Mouse (Mus musculus) midbrain, embryonic 11.5 days (tissue): ENCODE data around the gene Sh3bp5. TPM values are rescaled to one million over a fixed set of nuclear protein-coding genes. Genes with fewer than 3 reads are reported as not detected.
A peak's percentile ranks its signal among the peaks of the same experiment; 100 is the strongest.
"Not testable (repeated sequence)": the region's sequence is repeated elsewhere in the genome, so short reads cannot be mapped to it uniquely, and the experiment has no call there.

ENCODE experiments used
- ATAC-seq: fragments of 200-750 bp; cut with Nextera tagmentation; 2 replicates; pipeline ENCODE4 v1.8.0; 2017; ENCODE audit warnings: moderate TSS enrichment, moderate library complexity; ENCODE audit not compliant: low FRiP score
- DNase-seq: peaks from one replicate; pipeline ENCODE4 v3.0.0; 2015; ENCODE audit warnings: low spot score; ENCODE audit errors: missing footprints
- H3K27ac ChIP-seq: fragments of 300-500 bp; sonication (generic); 2 replicates; pipeline ENCODE4 v1.5.1; 2014; ENCODE audit warnings: low read depth, low read length
- H3K27me3 ChIP-seq: fragments of 300-500 bp; sonication (generic); 2 replicates; pipeline ENCODE4 v1.6.1; 2014; ENCODE audit warnings: mild to moderate bottlenecking, low read length, moderate library complexity, mixed read lengths; ENCODE audit not compliant: control insufficient read depth, insufficient read depth
- H3K36me3 ChIP-seq: fragments of 300-500 bp; sonication (generic); 2 replicates; pipeline ENCODE4 v1.6.1; 2014; ENCODE audit warnings: mild to moderate bottlenecking, low read length, moderate library complexity, mixed read lengths; ENCODE audit not compliant: control insufficient read depth, insufficient read depth
- H3K4me1 ChIP-seq: fragments of 300-500 bp; sonication (generic); 2 replicates; pipeline ENCODE4 v1.6.1; 2014; ENCODE audit warnings: low read length; ENCODE audit not compliant: control insufficient read depth, insufficient read depth
- H3K4me2 ChIP-seq: fragments of 300-500 bp; sonication (generic); 2 replicates; pipeline ENCODE4 v1.6.1; 2014; ENCODE audit warnings: mild to moderate bottlenecking, moderate library complexity
- H3K4me3 ChIP-seq: fragments of 300-500 bp; sonication (generic); 2 replicates; pipeline ENCODE4 v1.5.1; 2014; ENCODE audit warnings: low read depth, low read length
- H3K9ac ChIP-seq: fragments of 300-500 bp; sonication (generic); 2 replicates; pipeline ENCODE4 v1.6.1; 2014; ENCODE audit warnings: low read length
- H3K9me3 ChIP-seq: fragments of 300-500 bp; sonication (generic); 2 replicates; pipeline ENCODE4 v1.6.1; 2016; ENCODE audit warnings: low read length; ENCODE audit not compliant: control insufficient read depth
- WGBS: fragments of 180-500 bp; shearing (Covaris S2); extraction: QIAGEN DNeasy Blood & Tissue Kit; methylation state at CpG from one replicate; pipeline ENCODE4 v1.1.7; 2014; 5-methylcytosine and 5-hydroxymethylcytosine counted together
- polyA plus RNA-seq: library from polyadenylated mRNA; unstranded; fragments of >200 nt; fragmentation: Nextera tagmentation; extraction: Ambion mirVana; gene quantifications from 2 replicates; pipeline ENCODE4 v1.2.1, GENCODE M21; 2014

The Sh3bp5 gene
- 15.3 and 15.8 TPM in 2 replicates for polyA plus RNA-seq

GRCm38 (mm10) chr14:31435930-31436693 lies at the start of gene Sh3bp5:
Sh3bp5 (minus strand) TSS chr14:31436078.
- 8% methylated on average over 48 of the region's 49 CpGs for WGBS
- Histone ChIP-seq H3K4me3 (peak within 1 kb of the TSS; percentile 56), H3K27me3 (peaks cover 5% of the 10 kb centered on the region), H3K27ac (peak within 1 kb of the TSS; percentile 4; the same call in 1 of the 2 replicates), H3K36me3 (no peaks in the 10 kb centered on the region), H3K4me1 (no peaks in the 10 kb centered on the region; the same call in 1 of the 2 replicates), H3K9ac (peak within 1 kb of the TSS; percentile 70), H3K4me2 (peak within 1 kb of the TSS; percentile 96), H3K9me3 (no peaks in the 10 kb centered on the region)
- DNase-seq (peak; percentile 100), ATAC-seq (peak; percentile 97)

- Histone ChIP-seq H3K9ac (no peak overlapping the region), H3K4me3 (no peak overlapping the region), H3K27ac (no peak overlapping the region), H3K9me3 (no peaks in the 10 kb centered on the region), H3K4me1 (no peaks in the 10 kb centered on the region), H3K4me2 (no peak overlapping the region), H3K27me3 (no peaks in the 10 kb centered on the region), H3K36me3 (peaks cover 35% of the 10 kb centered on the region)
- no peak for DNase-seq
- 91% methylated on average over 5 of the region's 5 CpGs for WGBS
- ATAC-seq: no peak
These were observed 46.5 kb upstream of the Sh3bp5 start for GRCm38 (mm10) chr14:31482417-31482816.

DNA sequence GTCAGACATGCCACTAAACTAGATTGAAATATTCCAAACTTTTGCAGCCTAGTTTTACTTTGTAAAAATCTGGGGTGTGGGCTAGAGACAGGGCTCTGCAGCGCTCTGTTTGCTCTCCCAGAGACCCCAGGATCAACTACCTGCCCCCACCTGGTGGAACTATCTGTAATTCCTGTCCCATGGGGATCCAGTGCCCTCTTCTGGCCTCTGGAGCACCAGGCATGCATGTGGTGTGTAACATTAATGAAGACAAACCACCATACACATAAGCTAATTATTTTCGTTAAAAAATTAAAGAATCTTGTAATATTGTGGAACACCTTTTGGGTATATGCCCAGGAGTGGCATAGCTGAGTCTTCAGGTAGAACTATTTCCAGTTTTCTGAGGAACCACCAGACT lies 37.4 kb upstream of the Sh3bp5 start:
- DNase-seq: no peak
- no peaks in the 10 kb centered on the region for H3K9me3 ChIP-seq
- 80% methylated on average over 2 of the region's 2 CpGs for WGBS
- H3K36me3 ChIP-seq: no peaks in the 10 kb centered on the region
- H3K4me2 ChIP-seq: no peak overlapping the region
- H3K4me3 ChIP-seq: no peak overlapping the region
- H3K27ac ChIP-seq: no peak overlapping the region
- H3K9ac ChIP-seq: no peak overlapping the region
- H3K4me1 ChIP-seq: no peaks in the 10 kb centered on the region
- no peaks in the 10 kb centered on the region for H3K27me3 ChIP-seq
- ATAC-seq: no peak

DNA sequence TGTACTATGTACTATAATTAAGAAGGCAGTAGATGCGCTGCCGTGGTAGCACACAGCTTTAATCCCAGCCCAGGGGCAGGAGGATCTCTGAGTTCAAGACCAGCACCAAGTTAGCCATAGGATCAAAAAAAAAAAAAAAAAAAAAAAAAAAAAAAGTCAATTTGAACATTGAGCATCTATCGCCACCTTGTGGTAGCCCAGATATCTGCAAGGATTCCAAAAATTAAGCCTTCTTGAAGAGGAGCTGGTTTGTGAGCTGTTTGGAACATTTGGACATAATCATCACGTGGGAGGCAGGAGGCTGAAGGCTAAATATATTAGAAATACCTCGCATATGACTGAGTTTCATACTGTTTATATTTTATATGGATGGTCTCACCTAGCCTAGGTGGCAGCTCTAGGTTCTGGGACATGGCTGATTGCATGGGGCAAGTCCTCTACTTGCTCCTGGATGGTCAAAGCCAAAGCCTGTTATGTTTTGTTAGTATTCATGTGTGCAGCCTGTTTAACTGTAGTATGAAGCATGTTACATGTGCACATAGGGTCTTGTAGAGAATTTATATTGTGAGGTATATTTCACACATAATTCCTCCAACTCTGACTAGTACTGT lies 36.7 kb upstream of the Sh3bp5 start:
- Histone ChIP-seq H3K9me3 (no peaks in the 10 kb centered on the region), H3K36me3 (no peaks in the 10 kb centered on the region), H3K4me3 (no peak overlapping the region), H3K27me3 (no peaks in the 10 kb centered on the region), H3K9ac (no peak overlapping the region), H3K4me1 (no peaks in the 10 kb centered on the region), H3K27ac (no peak overlapping the region), H3K4me2 (no peak overlapping the region)
- WGBS: 9% methylated on average over 5 of the region's 5 CpGs
- DNase-seq: peak; percentile 97
- ATAC-seq: no peak

DNA sequence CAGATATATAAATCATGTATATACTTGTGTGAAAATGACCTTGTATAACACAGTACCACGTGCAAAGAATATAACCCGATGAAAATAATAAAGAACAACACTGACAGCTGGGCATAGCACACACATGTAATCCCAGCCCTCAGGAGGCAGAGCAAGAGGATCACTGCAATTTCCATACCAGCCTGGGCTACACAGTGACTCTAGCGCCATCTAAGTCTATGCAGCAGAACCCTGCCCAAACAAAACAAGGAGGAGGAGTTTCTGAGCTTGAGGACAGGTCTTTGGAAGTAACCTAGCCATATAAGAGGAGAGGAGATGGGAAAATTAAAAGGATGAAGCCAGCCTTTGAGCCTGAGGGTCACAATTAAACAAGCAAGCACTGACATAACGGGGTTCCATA lies 33.8 kb upstream of the Sh3bp5 start:
- H3K4me1 ChIP-seq: no peaks in the 10 kb centered on the region
- no peak overlapping the region for H3K9ac ChIP-seq
- no peaks in the 10 kb centered on the region for H3K27me3 ChIP-seq
- ATAC-seq (no peak), DNase-seq (no peak)
- no peak overlapping the region for H3K4me2 ChIP-seq
- no peaks in the 10 kb centered on the region for H3K36me3 ChIP-seq
- H3K27ac ChIP-seq: no peak overlapping the region
- no peak overlapping the region for H3K4me3 ChIP-seq
- no peaks in the 10 kb centered on the region for H3K9me3 ChIP-seq
- WGBS: 60% methylated on average over 4 of the region's 4 CpGs

GRCm38 (mm10) chr14:31464176-31464575 lies 28.3 kb upstream of the Sh3bp5 start:
- Histone ChIP-seq H3K4me1 (no peaks in the 10 kb centered on the region), H3K9me3 (no peaks in the 10 kb centered on the region), H3K36me3 (no peaks in the 10 kb centered on the region), H3K27ac (no peak overlapping the region), H3K9ac (no peak overlapping the region), H3K4me3 (no peak overlapping the region), H3K4me2 (no peak overlapping the region), H3K27me3 (no peaks in the 10 kb centered on the region)
- no peak for ATAC-seq
- DNase-seq: no peak
- WGBS: 50% methylated on average over 8 of the region's 8 CpGs

DNA sequence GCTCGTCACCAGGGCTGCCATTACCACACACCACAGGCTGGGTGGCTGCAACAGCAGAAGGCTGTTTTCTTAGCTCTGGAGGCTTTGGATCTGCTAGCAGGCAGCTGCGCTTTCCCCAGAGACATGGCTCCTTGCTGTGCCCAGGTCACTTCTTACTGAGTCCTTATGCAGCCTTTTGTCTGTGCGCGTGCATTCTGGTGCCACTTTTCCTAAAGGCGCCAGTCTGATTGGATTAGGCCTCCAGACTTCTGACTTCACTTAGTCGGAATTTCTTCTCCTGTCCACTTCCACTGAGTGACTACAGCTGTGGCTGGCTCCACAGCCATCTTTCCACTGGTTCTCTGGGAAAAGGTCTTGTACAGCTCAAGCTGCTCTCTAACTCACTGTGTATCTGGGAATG lies 27.0 kb upstream of the Sh3bp5 start:
- no peak overlapping the region for H3K27ac ChIP-seq
- no peak overlapping the region for H3K4me2 ChIP-seq
- H3K36me3 ChIP-seq: no peaks in the 10 kb centered on the region
- no peaks in the 10 kb centered on the region for H3K9me3 ChIP-seq
- H3K4me3 ChIP-seq: no peak overlapping the region
- no peak overlapping the region for H3K9ac ChIP-seq
- WGBS: 65% methylated on average over 6 of the region's 6 CpGs
- ATAC-seq (no peak), DNase-seq (no peak)
- H3K4me1 ChIP-seq: no peaks in the 10 kb centered on the region
- no peaks in the 10 kb centered on the region for H3K27me3 ChIP-seq

- H3K4me3 ChIP-seq, H3K9me3 ChIP-seq, H3K4me1 ChIP-seq, ATAC-seq, H3K9ac ChIP-seq, H3K36me3 ChIP-seq, H3K27ac ChIP-seq, H3K27me3 ChIP-seq, DNase-seq, H3K4me2 ChIP-seq: not testable (repeated sequence)
- WGBS: 73% methylated on average over 5 of the region's 5 CpGs
These were observed 26.3 kb upstream of the Sh3bp5 start for GRCm38 (mm10) chr14:31462226-31462625.

GRCm38 (mm10) chr14:31458006-31458405 lies 22.1 kb upstream of the Sh3bp5 start:
- Histone ChIP-seq H3K4me3 (no peak overlapping the region), H3K9ac (no peak overlapping the region), H3K4me1 (no peaks in the 10 kb centered on the region), H3K27ac (no peak overlapping the region), H3K36me3 (no peaks in the 10 kb centered on the region), H3K9me3 (no peaks in the 10 kb centered on the region), H3K27me3 (no peaks in the 10 kb centered on the region), H3K4me2 (no peak overlapping the region)
- no peak for ATAC-seq
- 93% methylated on average over 12 of the region's 12 CpGs for WGBS
- no peak for DNase-seq
